Mouse (Mus musculus) erythroblast, embryonic 14.5 days (primary cell): ENCODE data around the gene Rap1gap2.

ENCODE experiments used
- GATA1 ChIP-seq: IDR thresholded peaks from 2 replicates; pipeline ENCODE4 v1.6.1; 2012; ENCODE audit warnings: low read length, inconsistent platforms, mixed read lengths
- TAL1 ChIP-seq: IDR thresholded peaks from 3 replicates; pipeline ENCODE4 v1.6.1; 2012; ENCODE audit warnings: low read length, inconsistent platforms, mixed read lengths

- TF ChIP-seq GATA1 (no peak), TAL1 (no peak)
Observed at GRCm38 (mm10) chr11:74625333-74625732, 14.6 kb upstream of the Rap1gap2 start.
